Mouse (Mus musculus) CH12.LX (cell line): Measurements from ENCODE around the gene Afg1l.

Experiments used
- CTCF ChIP-seq, 2 experiments: IDR thresholded peaks in 1 of 2; conservative IDR thresholded peaks in 1 of 2; 2 replicates each; pipeline ENCODE4 v1.5.1; 2011 to 2012; ENCODE audit warnings: low read depth in 2 of 2, low read length in 2 of 2, improper control_type of control experiment in 1 of 2, inconsistent platforms in 1 of 2, mild to moderate bottlenecking in 1 of 2, moderate library complexity in 1 of 2
- KAT2A ChIP-seq: IDR thresholded peaks from 2 replicates; pipeline ENCODE4 v1.6.1; 2012; ENCODE audit warnings: low read length, improper control_type of control experiment, inconsistent platforms; ENCODE audit not compliant: insufficient replicate concordance
- NELFE ChIP-seq: IDR thresholded peaks from 2 replicates; pipeline ENCODE4 v1.6.1; 2011; ENCODE audit warnings: low read depth, low read length, improper control_type of control experiment
- POLR2AphosphoS2 ChIP-seq: IDR thresholded peaks from 2 replicates; pipeline ENCODE4 v1.6.1; 2011; ENCODE audit warnings: low read depth, low read length, improper control_type of control experiment
- TBP ChIP-seq: conservative IDR thresholded peaks from 2 replicates; pipeline ENCODE4 v1.6.1; 2011; ENCODE audit warnings: low read depth, low read length, improper control_type of control experiment
- TCF12 ChIP-seq: IDR thresholded peaks from 2 replicates; pipeline ENCODE4 v1.6.1; 2014; ENCODE audit warnings: low read depth, mild to moderate bottlenecking, inconsistent platforms, low read length, improper control_type of control experiment
- USF1 ChIP-seq: IDR thresholded peaks from 2 replicates; pipeline ENCODE4 v1.6.1; 2014; ENCODE audit warnings: low read depth, mild to moderate bottlenecking, inconsistent platforms, low read length, improper control_type of control experiment
- ZC3H11A ChIP-seq: IDR thresholded peaks from 2 replicates; pipeline ENCODE4 v1.6.1; 2012; ENCODE audit warnings: low read depth, mild to moderate bottlenecking, inconsistent platforms, low read length, improper control_type of control experiment

DNA sequence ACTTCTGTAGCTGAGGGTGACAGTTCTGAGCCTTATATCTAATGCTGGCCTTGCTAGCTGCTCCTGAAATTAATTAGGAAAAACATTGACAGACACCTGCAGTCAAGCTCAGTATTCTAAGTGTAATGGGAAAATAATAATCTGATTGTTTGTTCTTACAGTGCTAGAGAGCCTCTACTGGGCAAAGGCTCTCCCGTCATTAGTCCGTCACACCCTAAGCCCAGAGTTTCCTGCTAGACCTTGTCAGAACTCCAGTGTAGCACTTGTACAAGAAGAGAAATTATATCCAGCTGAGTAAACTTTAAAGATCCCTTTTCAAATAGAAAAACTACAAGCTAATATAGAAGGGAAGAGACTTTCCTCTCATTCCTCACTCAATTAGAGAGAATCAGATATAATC is 44.5 kb upstream of the Afg1l start:
- TF ChIP-seq CTCF (conservative IDR thresholded peaks at IDR 0.05 in 1 of 2, IDR thresholded peaks at IDR 0.05 in 1 of 2; ENCODE audit: low read depth in 2 of 2, low read length in 2 of 2) (no peak), ZC3H11A (no peak), TCF12 (no peak), USF1 (no peak), KAT2A (no peak), TBP (no peak), POLR2AphosphoS2 (no peak), NELFE (no peak)
